Mouse (Mus musculus): ENCODE measurements around the gene Ndrg4.

Gene Ndrg4

DNA sequence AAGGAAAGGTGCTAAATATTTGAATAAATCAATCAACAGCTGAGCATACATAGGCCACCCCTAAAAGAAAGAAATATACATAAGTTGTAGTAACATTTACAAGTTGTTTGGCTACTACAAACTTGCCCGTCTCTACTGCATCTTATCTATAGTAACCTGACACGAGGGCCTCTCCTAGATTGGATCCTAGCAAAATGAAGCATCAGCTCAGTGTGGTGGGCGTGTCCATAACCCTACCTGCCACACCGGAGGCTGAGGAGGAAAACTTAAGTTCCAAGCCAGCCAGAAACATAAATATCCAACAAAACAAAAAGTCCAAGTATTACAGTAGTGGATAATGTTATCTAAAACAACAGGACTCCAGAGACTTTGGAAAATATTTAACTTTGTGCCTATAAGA is 50.8 kb downstream of the Ndrg4 start:
- DNase-seq, result no peak

DNA sequence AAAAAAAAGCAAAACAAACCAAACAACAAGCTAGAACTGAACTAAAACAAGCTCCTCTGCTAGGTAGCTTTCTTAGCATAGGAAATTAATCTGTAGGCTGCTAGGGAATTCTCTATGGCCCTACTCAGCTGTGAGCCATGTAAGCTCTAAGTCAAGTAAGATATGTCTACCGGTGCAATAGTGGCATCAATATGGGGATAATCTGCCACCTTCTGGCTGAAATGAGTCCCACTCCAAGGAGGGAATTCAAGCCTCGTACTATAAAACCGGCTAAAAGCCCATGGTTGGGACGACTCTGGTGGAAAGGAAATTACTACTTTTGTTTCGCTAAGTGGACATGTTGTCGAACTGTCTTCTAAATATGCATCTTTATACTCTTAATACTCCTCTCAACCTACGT is 61.8 kb downstream of the Ndrg4 start:
- DNase-seq, result no peak

DNA sequence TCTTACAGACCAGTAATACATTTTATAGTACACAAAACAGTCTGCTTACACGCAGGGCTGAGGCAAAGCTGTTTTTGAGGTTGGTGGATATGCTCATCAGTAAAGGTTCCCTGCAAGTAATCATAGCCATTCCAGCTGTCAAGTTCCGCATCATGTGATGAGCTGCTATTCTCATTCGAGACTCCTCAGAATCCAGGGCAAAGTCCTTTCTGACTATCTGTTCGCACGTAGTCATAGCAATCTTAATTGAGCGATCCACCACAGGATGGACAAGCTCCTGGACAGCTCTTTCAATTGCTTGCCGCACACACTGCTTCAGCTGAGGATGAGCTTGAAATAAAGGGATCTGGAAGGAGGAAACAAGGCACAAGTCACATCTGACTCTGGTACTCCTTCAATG is 65.0 kb downstream of the Ndrg4 start:
- DNase-seq, result no peak

DNA sequence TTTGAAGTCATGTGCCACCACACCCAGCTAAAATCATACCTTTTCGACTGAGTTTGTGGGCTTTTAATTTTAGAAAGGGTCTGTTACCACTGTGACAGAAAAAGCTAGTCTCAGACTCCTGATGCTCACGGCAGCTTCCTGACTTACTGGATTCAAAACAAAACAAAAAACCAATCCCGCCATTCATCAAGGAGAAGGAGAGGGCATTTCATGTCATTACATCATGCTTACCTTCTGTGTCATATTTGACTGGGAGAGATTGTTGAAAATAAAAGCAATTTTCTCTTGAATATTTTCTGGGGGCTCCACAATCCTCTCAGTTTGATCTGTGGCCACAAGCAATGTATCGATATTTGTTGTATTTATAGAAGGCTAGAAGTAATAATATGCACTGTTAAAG is 71.2 kb downstream of the Ndrg4 start:
- no peak for DNase-seq

DNA sequence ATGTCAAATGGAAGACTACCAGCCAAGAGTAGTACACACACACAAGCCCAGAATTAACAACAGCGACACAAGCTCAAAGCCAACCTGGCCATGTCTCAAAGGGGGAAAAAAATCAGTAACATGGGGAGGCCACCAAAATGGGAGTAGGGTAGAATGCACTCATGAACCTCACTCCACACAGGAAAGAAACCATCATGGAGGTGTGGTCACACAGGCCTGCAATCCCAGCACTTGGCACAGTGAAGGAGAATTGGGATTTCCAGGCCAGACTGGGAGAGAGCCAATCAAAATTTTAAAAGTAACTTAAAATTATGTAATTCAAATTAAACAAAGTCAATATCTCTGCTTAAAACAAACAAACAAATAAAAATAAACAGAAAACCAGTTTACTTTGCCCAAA is 75.1 kb downstream of the Ndrg4 start:
- DNase-seq, result no peak

DNA sequence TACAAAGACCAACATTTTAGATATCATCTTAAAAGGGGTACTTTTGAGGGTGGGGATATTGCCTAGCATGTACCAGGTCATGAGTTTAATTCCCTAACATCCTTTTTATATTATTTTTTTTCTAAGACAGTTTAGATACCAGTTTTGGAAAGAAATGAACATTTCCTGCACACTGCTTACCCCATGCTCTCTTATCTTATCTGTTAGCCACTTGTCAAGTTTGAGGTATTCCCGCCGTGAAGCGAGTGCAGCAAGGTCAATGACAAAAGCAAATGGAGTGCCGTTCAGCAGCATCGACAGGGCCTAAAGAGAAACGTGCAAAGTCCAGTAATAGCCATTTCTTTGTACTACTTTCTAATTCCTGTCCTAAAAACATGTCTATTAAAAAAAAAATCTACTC is 83.5 kb downstream of the Ndrg4 start:
- DNase-seq, result no peak

DNA sequence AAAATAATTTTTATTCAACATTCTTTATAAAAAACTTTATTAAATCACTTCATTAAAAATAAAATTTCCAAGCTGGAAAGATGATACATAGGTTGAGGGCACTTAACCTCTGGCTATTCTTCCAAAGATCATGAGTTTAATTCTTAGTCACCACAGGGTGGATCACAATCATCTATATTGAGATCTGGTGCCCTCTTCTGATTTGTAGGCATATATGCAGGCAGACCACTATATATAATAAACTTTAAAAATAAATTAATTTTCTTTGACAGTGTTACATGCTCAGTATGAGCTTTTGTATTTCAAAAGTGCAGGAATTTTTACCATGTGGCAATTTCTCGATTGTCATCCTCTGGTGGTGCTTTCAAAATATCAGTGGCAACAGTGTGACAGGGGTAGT is 87.4 kb downstream of the Ndrg4 start:
- DNase-seq, result no peak
